Mouse (Mus musculus) cerebellum, adult 2 months (tissue): ENCODE data around the gene Gm20870. TPM values are rescaled to one million over a fixed set of nuclear protein-coding genes. Genes with fewer than 3 reads are reported as not detected.
"Not testable (repeated sequence)": the region's sequence is repeated elsewhere in the genome, so short reads cannot be mapped to it uniquely, and the experiment has no call there.

Experiments
- DNase-seq, 2 experiments: peaks; one replicate each; pipeline ENCODE4 v3.0.0; 2021
- H3K27ac ChIP-seq: fragments of 200-500 bp; 2 replicates; pipeline ENCODE4 v1.5.1; 2012; ENCODE audit warnings: low read length, control low read depth, inconsistent platforms; ENCODE audit not compliant: insufficient read depth
- H3K27me3 ChIP-seq: fragments of 200-500 bp; 2 replicates; pipeline ENCODE4 v1.6.1; 2012; ENCODE audit warnings: inconsistent platforms, mild to moderate bottlenecking, low read length, moderate library complexity; ENCODE audit not compliant: control insufficient read depth, insufficient read depth
- H3K4me1 ChIP-seq: fragments of 200-500 bp; 2 replicates; pipeline ENCODE4 v1.6.1; 2011; ENCODE audit warnings: low read length; ENCODE audit not compliant: control insufficient read depth, insufficient read depth
- H3K4me3 ChIP-seq: fragments of 200-500 bp; replicated peaks from 2 replicates; pipeline ENCODE3; 2011; ENCODE audit warnings: mild to moderate bottlenecking, low read depth, low read length, control low read depth; ENCODE audit not compliant: insufficient read depth
- WGBS: fragments of 180-500 bp; shearing (Covaris S2); methylation state at CpG from one replicate; pipeline ENCODE4 v1.1.7; 2018; 5-methylcytosine and 5-hydroxymethylcytosine counted together
- polyA plus RNA-seq: library from polyadenylated mRNA; depleted of rRNA; stranded (reverse); fragments of >200 nt; gene quantifications from 2 replicates; pipeline ENCODE4 v1.2.3, GENCODE M21; 2012; rRNA removed

Gene Gm20870
- not detected in 2 replicates for polyA plus RNA-seq

DNA sequence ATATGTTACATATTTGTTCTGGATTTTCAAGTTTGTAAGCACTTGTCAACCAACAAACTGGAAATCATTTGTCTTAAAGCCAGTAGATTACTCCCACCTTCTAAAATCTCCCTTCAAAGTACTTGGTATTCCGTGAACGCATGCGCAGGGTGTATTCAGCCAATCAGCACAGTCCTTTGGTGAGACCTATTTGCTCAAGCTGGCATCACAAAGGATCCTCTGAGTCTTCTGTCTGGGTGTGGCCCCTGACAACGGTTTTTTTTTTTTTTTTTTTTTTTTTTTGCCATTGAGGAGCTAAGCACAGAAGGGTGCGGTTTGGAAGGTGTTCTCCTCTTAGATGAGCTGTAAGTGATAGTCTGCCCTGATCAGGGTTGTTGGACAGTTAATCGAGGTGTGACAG, at the start of gene Gm20870:
Gene Gm20870, plus strand, starts transcription at position 301 of the 400 bp plus-strand sequence.
- WGBS = no CpG with 5 or more reads among the region's 6 CpGs
- H3K4me1 ChIP-seq, H3K27ac ChIP-seq, DNase-seq, H3K27me3 ChIP-seq, H3K4me3 ChIP-seq: not testable (repeated sequence)

Other genes starting within 250 kb of the Gm20870 start
- not detected in 2 replicates for gene Gm20869, start 222.6 kb upstream of the Gm20870 start, polyA plus RNA-seq